Mouse (Mus musculus) liver, embryonic 11.5 days (tissue): ENCODE measurements around the gene Plxnb2. TPM values are rescaled to one million over a fixed set of nuclear protein-coding genes. Genes with fewer than 3 reads are reported as not detected.

Experiments
- ATAC-seq: fragments of 200-750 bp; cut with Nextera tagmentation; replicated peaks from 2 replicates; pipeline ENCODE4 v1.8.0; 2017; ENCODE audit warnings: moderate number of reproducible peaks, mild to moderate bottlenecking, moderate TSS enrichment, moderate library complexity; ENCODE audit not compliant: low FRiP score
- DNase-seq: peaks from one replicate; pipeline ENCODE4 v3.0.0-alpha.2; 2017; ENCODE audit warnings: low spot score
- H3K27ac ChIP-seq: fragments of 300-500 bp; sonication (generic); 2 replicates; pipeline ENCODE4 v1.5.1; 2014; ENCODE audit warnings: mild to moderate bottlenecking, low read depth, low read length, control low read depth
- H3K27me3 ChIP-seq: fragments of 300-500 bp; sonication (generic); replicated peaks from 2 replicates; pipeline ENCODE4 v1.6.1; 2014; ENCODE audit warnings: low read length, mixed read lengths; ENCODE audit not compliant: control insufficient read depth, insufficient read depth
- H3K36me3 ChIP-seq: fragments of 300-500 bp; sonication (generic); 2 replicates; pipeline ENCODE4 v1.6.1; 2014; ENCODE audit warnings: mild to moderate bottlenecking, low read length, moderate library complexity, mixed read lengths; ENCODE audit not compliant: control insufficient read depth, insufficient read depth
- H3K4me1 ChIP-seq: fragments of 300-500 bp; sonication (generic); replicated peaks from 2 replicates; pipeline ENCODE4 v1.6.1; 2014; ENCODE audit warnings: low read length, mixed read lengths; ENCODE audit not compliant: control insufficient read depth, insufficient read depth
- H3K4me2 ChIP-seq: fragments of 300-500 bp; sonication (generic); 2 replicates; pipeline ENCODE4 v1.6.1; 2014; ENCODE audit warnings: mild to moderate bottlenecking, control low read depth, moderate library complexity
- H3K4me3 ChIP-seq: fragments of 300-500 bp; sonication (generic); 2 replicates; pipeline ENCODE4 v1.5.1; 2014; ENCODE audit warnings: low read depth, low read length, control low read depth
- H3K9ac ChIP-seq: fragments of 300-500 bp; sonication (generic); 2 replicates; pipeline ENCODE4 v1.6.1; 2014; ENCODE audit warnings: low read depth, low read length, control low read depth
- H3K9me3 ChIP-seq: fragments of 300-500 bp; sonication (generic); 2 replicates; pipeline ENCODE4 v1.6.1; 2016; ENCODE audit warnings: low read length, inconsistent platforms, mixed read lengths; ENCODE audit not compliant: control insufficient read depth
- WGBS: fragments of 180-500 bp; shearing (Covaris S2); extraction: QIAGEN DNeasy Blood & Tissue Kit; methylation state at CpG from one replicate; pipeline ENCODE4 v1.1.7; 2014; 5-methylcytosine and 5-hydroxymethylcytosine counted together
- polyA plus RNA-seq: library from polyadenylated mRNA; unstranded; fragments of >200 nt; fragmentation: Nextera tagmentation; extraction: Ambion mirVana; gene quantifications from 2 replicates; pipeline ENCODE4 v1.2.1, GENCODE M21; 2014

Plxnb2 gene
- polyA plus RNA-seq, 1 experiment from 2014 or later = 78.3 TPM

DNA sequence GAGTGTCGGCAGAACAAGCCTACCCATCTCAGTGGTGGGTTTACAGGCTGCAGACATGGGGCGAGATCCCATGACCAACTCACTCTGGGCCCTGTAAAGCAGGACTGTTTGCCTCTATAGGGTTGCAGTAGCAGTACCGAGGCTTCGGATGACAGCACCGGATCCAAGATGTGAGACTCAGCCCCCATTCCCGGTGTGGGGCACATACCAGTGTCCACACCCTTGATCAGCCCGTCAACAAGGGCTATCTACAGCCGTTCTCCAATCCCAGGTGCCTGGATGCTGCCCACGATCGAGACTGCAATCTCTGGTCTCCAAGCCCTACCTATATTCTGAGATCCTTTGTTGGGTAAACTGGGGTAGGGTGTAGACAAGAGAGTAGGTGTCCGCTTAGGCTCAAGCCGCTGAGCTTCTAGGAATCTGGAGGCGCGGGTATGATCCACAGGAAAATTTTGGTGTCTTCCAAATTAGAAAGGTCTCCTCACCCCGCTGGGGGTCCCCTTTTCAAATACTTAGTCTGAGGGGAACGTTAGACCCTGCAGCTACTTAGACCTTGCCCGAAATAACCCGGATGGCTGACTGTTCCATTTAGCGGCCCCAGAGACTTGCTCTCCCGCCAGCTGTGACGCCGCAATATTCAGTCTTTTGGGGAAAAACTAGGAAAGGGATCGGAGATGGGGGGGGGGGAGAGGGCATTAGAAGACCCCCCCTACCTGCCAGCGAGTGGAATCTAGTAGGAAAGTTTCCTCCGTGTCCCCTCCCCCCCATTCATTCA lies 31.9 kb downstream of the Plxnb2 start:
- Histone ChIP-seq H3K4me3 (peak overlapping the region; percentile 70), H3K9ac (peak overlapping the region; percentile 67), H3K4me2 (peak overlapping the region; percentile 99), H3K36me3 (no peaks in the 10 kb centered on the region), H3K4me1 (peaks cover 14% of the 10 kb centered on the region; the same call in 1 of the 2 replicates), H3K9me3 (no peaks in the 10 kb centered on the region), H3K27me3 (peaks cover 70% of the 10 kb centered on the region), H3K27ac (no peak overlapping the region)
- ATAC-seq = no peak
- DNase-seq = no peak
- WGBS = 9% methylated on average over 25 of the region's 25 CpGs

DNA sequence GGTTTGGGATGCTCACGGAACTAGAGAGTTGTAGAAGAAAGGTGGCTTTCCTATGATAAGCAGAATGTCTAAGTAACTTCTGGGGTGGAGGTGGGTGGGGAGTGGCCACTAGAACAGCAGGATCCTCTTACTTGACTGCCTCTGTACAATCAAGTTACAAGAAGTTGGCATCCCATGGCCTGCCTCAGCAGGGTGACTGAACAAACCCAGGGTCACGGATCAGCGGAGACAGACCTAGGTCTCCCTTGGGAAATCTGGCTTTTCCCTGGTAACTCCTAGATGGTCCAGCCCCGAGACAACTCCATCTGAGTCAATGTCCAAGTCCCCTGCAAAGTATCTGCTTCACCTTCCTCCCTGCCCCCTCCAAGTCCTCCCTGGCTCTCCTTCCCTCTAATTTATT lies 32.7 kb downstream of the Plxnb2 start:
- no peaks in the 10 kb centered on the region for H3K9me3 ChIP-seq
- H3K9ac ChIP-seq = no peak overlapping the region
- H3K27ac ChIP-seq = no peak overlapping the region
- H3K4me2 ChIP-seq = no peak overlapping the region
- DNase-seq = no peak
- WGBS = 63% methylated on average over 4 of the region's 4 CpGs
- H3K4me1 ChIP-seq = peaks cover 14% of the 10 kb centered on the region; the same call in 1 of the 2 replicates
- 0 out of 2 replicates have a peak overlapping the region, but pooled peaks have one; percentile 70 for H3K4me3 ChIP-seq
- no peaks in the 10 kb centered on the region for H3K36me3 ChIP-seq
- peaks cover 77% of the 10 kb centered on the region for H3K27me3 ChIP-seq
- no peak for ATAC-seq

DNA sequence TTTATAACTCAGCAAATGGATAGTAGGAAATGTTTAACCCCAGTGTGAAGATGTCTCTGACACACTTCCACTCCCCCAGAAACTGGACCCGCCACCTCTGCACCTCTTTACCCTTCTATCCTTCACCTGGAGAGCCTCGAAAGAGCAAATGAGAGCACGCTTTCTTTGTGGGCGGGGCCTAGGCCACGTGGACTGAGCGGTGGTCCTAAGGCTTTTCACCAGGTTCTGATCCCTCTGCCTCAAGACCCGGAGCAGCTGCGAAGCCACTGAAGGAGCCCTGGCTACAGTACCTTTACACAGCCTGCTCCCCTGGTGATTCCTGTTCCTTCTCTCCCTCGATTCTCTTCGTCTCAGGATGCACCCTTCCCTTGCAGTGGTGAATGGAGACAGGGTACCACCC lies 33.1 kb downstream of the Plxnb2 start:
- peaks cover 14% of the 10 kb centered on the region; the same call in 1 of the 2 replicates for H3K4me1 ChIP-seq
- no peak overlapping the region for H3K4me2 ChIP-seq
- DNase-seq = no peak
- ATAC-seq = no peak
- no peaks in the 10 kb centered on the region for H3K9me3 ChIP-seq
- peaks cover 81% of the 10 kb centered on the region for H3K27me3 ChIP-seq
- H3K4me3 ChIP-seq = no peak overlapping the region
- WGBS = 24% methylated on average over 10 of the region's 10 CpGs
- no peaks in the 10 kb centered on the region for H3K36me3 ChIP-seq
- no peak overlapping the region for H3K9ac ChIP-seq
- H3K27ac ChIP-seq = no peak overlapping the region

DNA sequence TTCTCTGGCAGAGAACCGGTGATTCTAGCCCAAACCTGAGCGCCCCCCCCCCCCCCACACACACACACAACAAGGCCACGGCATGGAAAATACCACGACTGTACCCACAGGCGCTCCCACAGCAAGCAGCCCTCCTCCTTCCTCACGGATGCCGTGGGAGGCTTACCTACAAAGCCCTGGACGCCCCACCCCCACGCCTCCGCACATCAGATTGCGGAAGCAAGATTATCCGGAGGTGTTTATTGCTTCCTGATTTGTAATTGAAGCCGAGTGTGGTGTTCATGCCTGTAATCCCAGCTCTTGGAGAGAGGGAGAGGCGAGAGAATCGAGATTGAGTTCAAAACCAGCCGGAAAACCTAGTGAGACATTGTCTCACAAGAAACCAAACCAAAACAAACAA lies 33.6 kb downstream of the Plxnb2 start:
- no peak for ATAC-seq
- Histone ChIP-seq H3K4me2 (peak overlapping the region; percentile 58), H3K4me3 (peak overlapping the region; percentile 24; the same call in 1 of the 2 replicates), H3K9ac (no peak overlapping the region), H3K4me1 (peaks cover 14% of the 10 kb centered on the region; the same call in 1 of the 2 replicates), H3K27ac (no peak overlapping the region), H3K9me3 (no peaks in the 10 kb centered on the region), H3K36me3 (no peaks in the 10 kb centered on the region), H3K27me3 (peaks cover 85% of the 10 kb centered on the region)
- DNase-seq = no peak
- 10% methylated on average over 16 of the region's 16 CpGs for WGBS

DNA sequence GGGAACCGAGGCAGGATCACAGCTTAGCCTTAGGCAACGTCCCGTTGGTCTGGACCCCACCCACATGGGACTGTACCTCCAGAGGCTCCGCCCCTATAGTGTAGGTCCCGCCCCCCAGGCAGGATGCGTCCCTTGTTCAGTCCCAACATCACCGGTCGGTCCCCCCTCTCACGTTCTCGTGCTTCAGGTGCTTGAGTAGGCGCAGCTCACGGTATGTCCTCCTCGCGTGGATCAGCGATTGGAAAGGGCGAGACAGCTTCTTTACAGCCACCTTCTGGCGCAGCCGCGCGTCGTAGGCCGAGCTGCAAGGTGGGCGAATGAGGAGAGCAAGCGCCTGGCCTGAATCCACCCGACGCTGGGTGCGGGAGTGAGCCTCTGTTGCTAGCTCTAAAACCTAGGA lies 34.1 kb downstream of the Plxnb2 start:
- peak overlapping the region; percentile 58 for H3K4me2 ChIP-seq
- H3K4me1 ChIP-seq = peaks cover 14% of the 10 kb centered on the region; the same call in 1 of the 2 replicates
- H3K9ac ChIP-seq = no peak overlapping the region
- peaks cover 90% of the 10 kb centered on the region for H3K27me3 ChIP-seq
- H3K36me3 ChIP-seq = no peaks in the 10 kb centered on the region
- DNase-seq = no peak
- no peak overlapping the region for H3K27ac ChIP-seq
- H3K9me3 ChIP-seq = no peaks in the 10 kb centered on the region
- ATAC-seq = peak; percentile 60; the same call in 1 of the 2 replicates
- H3K4me3 ChIP-seq = peak overlapping the region; percentile 24; the same call in 1 of the 2 replicates
- WGBS = 2% methylated on average over 27 of the region's 27 CpGs

DNA sequence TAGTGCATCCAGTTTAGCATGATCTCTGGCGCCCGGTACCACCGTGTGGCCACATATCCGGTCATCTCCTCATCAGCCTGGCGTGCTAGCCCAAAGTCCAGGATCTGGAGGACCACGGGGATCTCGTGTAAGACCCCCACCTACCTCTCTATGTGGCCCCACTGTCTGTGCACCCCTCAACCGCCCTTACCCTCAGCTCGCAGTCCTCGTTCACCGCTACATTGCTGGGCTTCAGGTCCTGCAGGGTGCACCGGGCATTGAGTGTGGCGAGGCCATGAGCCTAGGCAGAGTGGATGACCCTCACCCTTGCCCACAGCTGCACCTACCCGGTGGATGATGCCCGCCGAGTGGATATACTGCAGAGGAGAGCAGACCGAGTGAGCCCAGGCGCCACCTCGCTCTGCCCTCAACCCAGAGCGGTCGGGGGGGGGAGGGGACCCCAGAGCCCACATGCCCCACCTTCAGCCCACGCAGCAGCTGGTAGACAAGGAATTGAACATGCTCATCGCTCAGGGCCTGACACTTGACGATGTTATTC lies 34.7 kb downstream of the Plxnb2 start:
- Histone ChIP-seq H3K27ac (no peak overlapping the region), H3K36me3 (no peaks in the 10 kb centered on the region), H3K4me2 (peak overlapping the region; percentile 58), H3K27me3 (peaks cover 95% of the 10 kb centered on the region), H3K9me3 (no peaks in the 10 kb centered on the region), H3K4me1 (peaks cover 15% of the 10 kb centered on the region), H3K9ac (no peak overlapping the region), H3K4me3 (no peak overlapping the region)
- DNase-seq = no peak
- ATAC-seq = no peak
- 59% methylated on average over 24 of the region's 24 CpGs for WGBS

DNA sequence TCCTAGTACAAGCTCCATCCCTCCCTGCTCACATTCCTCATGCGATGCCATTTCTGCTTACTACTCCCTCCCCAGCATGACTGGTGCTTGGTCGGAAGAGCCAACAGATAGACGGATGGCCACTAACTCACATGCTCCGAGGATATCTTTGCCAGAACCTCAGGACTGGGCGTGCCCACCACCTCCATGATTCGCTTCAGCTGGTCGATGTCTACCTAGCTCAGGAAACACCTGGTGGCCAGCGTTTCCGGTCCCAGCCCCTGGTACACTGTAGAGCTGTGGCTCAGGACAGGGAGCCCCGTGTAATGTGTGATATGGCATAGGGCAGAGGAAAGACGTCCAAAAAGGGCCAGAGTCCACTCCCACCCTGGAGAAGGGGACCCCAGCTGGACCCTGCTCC lies 35.6 kb downstream of the Plxnb2 start:
- Histone ChIP-seq H3K27me3 (peaks cover 97% of the 10 kb centered on the region), H3K4me3 (no peak overlapping the region), H3K36me3 (no peaks in the 10 kb centered on the region), H3K9ac (no peak overlapping the region), H3K4me2 (no peak overlapping the region), H3K4me1 (peaks cover 18% of the 10 kb centered on the region), H3K9me3 (no peaks in the 10 kb centered on the region), H3K27ac (no peak overlapping the region)
- WGBS = 68% methylated on average over 11 of the region's 11 CpGs
- ATAC-seq (no peak), DNase-seq (no peak)

DNA sequence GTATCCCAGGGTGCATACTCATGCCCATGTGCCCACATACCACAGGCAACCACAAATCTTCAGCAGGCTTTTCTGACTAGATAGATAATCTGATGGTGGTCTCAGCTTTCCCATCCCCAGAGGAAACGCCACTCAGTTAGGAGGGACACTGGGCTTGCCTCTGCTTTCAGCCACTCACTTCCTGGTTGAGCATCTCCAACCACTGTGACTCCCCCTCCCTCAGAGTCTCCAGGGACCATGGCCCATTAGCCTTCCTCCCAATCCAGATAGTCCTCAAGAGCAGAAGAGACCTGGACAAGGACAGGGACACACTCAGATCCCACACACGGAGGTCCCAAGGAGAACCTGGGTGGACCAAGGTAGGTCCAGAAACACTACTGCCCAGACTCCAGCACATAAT lies 37.5 kb downstream of the Plxnb2 start:
- H3K4me1 ChIP-seq = peaks cover 8% of the 10 kb centered on the region
- ATAC-seq = no peak
- H3K27ac ChIP-seq = no peak overlapping the region
- 47% methylated on average over 2 of the region's 2 CpGs for WGBS
- no peak overlapping the region for H3K4me3 ChIP-seq
- H3K36me3 ChIP-seq = no peaks in the 10 kb centered on the region
- H3K9ac ChIP-seq = no peak overlapping the region
- peaks cover 97% of the 10 kb centered on the region for H3K27me3 ChIP-seq
- no peak for DNase-seq
- no peaks in the 10 kb centered on the region for H3K9me3 ChIP-seq
- H3K4me2 ChIP-seq = no peak overlapping the region

DNA sequence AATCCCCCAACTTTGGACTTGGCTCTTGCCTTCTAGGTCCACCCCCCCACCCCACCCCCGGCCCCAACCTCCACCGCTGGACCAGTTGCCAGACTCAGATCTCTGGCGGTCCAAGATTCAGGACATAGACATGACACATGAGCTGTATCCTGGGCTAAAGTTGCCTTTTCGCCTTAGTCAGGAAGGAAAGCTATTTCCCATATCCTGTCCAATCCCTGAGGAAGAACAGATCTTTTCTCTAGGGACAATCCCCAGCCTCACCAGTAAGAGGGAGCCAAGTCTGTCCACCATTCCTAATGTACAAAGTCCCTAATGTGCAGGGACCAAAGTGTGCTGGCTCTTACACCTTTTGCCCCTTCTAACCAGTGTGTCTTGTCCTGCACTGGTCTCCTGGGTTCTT lies 38.7 kb downstream of the Plxnb2 start:
- no peak overlapping the region for H3K9ac ChIP-seq
- H3K36me3 ChIP-seq = no peaks in the 10 kb centered on the region
- peaks cover 5% of the 10 kb centered on the region for H3K4me1 ChIP-seq
- DNase-seq (no peak), ATAC-seq (no peak)
- no peak overlapping the region for H3K4me2 ChIP-seq
- no peak overlapping the region for H3K4me3 ChIP-seq
- H3K27me3 ChIP-seq = peaks cover 95% of the 10 kb centered on the region
- WGBS = 44% methylated on average over 4 of the region's 4 CpGs
- H3K9me3 ChIP-seq = no peaks in the 10 kb centered on the region
- no peak overlapping the region for H3K27ac ChIP-seq
